Mouse (Mus musculus) CD4-positive, CD25-positive, alpha-beta regulatory T cell, adult 2 months (primary cell): ENCODE results near the gene Spef1.

Experiments used
- DNase-seq: peaks from one replicate; pipeline ENCODE4 v3.0.0-alpha.2; 2012; ENCODE audit warnings: low read depth, low spot score

The Spef1 gene

GRCm38 (mm10) chr2:131206778-131207177 lies 19.7 kb upstream of the Spef1 start, which contains the start of gene Ap5s1:
TSS of gene Ap5s1 (plus strand) at chr2:131207078.
- no peak for DNase-seq

DNA sequence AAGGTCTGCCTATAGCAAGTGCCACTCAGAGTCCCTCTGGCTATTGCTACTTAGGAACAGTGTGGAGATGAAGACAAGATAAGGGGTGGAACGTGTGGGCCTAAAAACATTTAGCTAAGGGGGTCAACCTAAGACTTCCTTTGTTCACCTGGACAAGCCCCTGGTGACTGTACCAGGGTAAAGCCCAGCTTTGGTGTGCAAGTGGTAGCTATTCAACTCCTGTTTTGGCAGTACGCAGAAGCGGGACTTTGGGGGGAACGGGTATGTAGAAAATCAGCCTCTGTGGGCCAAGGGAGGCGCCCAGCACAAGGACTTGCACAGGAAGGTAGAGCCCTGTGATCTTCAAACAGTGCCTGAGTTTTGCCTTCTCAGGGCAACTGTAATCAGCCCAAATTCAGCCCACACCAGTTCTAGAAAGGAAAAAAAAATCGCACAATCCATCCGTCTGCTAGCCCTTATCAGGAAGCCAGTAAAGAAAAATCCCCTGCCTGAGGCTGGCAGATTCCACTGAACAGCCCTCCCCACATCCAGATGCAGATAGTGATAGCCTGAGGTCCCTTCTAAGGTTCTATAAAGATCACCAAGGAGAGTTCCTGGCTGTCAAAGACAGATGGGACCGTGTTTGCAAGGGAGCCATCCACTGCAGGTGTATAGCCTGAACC lies 18.6 kb upstream of the Spef1 start:
- no peak for DNase-seq

DNA sequence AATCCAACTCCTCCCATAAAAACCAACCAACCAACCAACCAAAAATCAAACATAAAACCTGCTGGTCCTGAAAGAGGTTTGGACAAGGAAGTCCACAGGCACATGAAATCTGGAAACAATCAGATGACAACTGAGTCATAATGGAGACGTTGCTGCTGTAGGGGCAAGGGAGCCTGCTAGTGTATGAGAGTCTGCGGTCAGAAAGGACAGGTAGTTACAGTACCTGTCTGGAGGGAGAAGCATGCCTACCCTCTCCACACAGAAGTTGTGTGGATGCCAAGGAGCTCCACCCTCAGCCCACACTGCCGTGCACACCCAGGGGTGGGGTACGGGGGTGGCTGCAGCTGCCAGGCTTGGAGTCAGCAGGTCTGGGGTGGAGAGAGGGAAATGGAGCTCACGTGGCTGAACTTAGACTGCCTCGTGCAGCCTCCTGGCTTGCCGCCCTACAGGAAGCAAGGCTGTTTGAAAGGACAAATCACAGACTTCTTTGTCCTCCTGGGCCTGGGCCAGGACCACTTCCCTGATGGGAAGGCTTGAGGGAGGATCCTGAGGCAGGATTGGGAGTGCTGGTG lies 17.4 kb upstream of the Spef1 start:
- DNase-seq, result peak; percentile 22

GRCm38 (mm10) chr2:131203816-131204409 lies 16.8 kb upstream of the Spef1 start:
- no peak for DNase-seq

DNA sequence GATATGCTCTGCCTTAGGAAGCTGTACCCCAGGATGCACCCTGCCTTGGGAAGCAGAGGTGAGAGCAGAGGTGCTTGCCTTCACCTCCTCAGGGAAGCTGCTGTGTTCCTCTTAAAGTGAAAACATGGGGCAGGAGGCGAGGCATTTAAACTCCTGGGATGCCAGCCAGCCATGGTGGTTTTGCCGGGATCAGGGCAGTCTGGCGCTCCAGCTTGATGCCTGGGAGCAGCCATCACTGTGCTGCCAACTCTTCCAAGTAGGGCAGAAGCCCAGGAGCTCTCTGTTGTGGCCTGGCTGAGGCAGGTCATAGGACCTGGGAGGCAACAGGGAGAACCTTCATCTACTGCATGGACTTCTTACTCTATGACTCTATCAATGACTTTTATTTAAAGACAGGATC lies 14.2 kb upstream of the Spef1 start:
- no peak for DNase-seq

DNA sequence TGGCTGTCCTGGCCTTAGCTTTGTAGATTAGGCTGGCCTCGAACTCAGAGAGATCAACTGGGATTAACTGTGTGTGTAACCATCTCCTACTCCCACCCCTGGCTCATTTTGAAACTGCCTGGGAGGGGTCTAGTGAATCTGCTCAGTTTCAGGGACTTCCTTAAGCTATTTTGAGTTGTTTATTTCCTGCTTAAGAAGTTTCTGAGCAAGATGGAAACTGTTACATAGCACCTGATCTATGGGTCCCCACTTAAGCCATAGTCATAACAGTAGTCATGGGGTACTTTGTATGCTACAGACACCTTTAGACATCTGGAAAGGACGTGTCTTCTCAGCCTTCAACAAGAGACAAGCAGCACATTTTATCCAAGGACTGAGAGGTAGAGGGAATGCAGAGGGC lies 13.6 kb upstream of the Spef1 start:
- no peak for DNase-seq

GRCm38 (mm10) chr2:131196606-131197316 lies 9.7 kb upstream of the Spef1 start:
- DNase-seq, result no peak

GRCm38 (mm10) chr2:131191005-131191390 lies 3.9 kb upstream of the Spef1 start:
- peak; percentile 50 for DNase-seq

DNA sequence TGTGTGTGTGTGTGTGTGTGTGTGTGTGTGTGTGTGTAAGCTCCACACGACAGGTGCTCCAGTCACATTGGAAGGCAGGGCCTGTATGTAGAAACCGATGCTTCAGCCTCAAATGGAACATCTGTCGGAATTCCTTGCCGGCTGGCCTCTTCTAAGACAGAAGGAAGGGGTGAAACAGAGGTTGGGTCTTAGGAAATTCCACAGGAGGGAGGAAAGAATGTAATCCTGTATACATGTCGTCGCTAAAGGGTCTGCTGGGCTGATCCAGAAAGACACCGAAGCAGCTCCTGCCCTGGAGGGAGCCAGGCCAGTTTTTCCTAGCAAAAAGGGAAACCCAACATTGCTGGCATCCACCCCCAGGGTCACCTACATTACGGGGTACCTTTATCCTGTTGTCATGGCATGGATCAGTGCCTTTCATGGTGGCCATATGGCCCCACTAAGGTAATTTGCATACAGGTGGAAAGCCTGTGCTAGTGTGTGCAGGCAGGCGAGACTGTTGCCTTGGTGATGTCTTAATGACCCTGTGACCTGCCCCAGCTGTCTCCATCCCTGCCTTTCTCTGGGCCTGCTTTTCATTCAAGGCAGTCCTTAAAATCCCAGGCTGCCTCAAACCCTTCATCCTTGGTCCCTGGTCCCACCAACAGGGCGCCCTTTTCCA lies 3.4 kb upstream of the Spef1 start:
- DNase-seq, result peak; percentile 28

- peak; percentile 56 for DNase-seq
Measured at GRCm38 (mm10) chr2:131189521-131190309, 2.6 kb upstream of the Spef1 start.

DNA sequence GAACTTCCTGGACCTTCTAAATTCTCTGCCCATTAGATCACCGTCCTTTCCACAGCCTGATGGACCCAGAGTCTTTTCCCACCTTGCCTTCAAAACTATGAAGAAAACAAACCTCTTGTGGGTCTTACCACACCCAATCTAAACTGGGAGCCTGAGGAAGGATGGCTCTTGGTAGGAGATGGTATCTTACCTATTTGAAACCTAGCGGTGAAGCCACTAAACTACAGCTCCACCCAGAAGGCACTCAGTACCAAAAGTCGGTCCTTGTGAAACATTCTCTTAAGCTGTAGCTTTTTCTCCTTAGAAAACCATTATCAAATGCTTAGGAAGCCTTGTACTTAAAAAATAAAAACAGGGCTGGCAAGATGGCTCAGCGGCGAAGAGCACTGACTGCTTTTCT lies 1.2 kb upstream of the Spef1 start:
- DNase-seq, result peak; percentile 68

GRCm38 (mm10) chr2:131187602-131187922 lies 480 bp upstream of the Spef1 start:
- no peak for DNase-seq

- DNase-seq, result no peak
Measured at GRCm38 (mm10) chr2:131186343-131186742, 739 bp downstream of the Spef1 start.

DNA sequence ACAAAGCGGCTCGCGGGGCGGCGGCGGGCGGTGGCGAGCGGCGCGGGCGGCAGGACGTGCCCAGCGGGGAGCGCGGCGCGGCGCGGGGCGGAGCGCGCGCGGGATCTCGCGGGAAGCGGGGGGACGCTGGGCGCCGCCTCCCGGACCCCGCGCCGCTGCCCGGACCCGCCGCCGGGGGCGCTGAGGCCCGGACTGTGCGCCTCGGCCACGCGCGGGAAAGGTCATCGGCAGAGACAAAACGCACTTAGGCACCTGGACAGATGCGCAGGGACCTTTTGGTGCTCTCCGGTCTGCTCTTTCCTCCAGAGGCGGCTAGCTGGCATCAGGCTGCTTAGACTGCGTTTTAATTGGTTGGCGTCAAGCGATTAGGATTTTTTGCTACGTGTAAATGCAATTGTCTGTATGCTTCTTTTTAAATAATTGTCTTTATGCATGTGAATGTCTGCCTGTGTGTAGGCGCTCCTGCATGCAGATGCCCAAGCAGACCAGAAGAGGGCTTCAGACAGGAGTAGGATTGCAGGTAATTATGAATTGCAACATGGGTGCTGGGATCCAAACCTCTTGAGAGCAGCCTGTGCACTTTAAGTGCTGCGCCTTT lies 7.0 kb downstream of the Spef1 start, which contains the start of gene Cenpb:
TSS of gene Cenpb (minus strand) at position 78 of the 598 bp plus-strand sequence.
- peak; percentile 82 for DNase-seq

GRCm38 (mm10) chr2:131179246-131179886 lies 7.7 kb downstream of the Spef1 start:
- peak; percentile 67 for DNase-seq

GRCm38 (mm10) chr2:131178828-131179245 lies 8.2 kb downstream of the Spef1 start:
- no peak for DNase-seq

DNA sequence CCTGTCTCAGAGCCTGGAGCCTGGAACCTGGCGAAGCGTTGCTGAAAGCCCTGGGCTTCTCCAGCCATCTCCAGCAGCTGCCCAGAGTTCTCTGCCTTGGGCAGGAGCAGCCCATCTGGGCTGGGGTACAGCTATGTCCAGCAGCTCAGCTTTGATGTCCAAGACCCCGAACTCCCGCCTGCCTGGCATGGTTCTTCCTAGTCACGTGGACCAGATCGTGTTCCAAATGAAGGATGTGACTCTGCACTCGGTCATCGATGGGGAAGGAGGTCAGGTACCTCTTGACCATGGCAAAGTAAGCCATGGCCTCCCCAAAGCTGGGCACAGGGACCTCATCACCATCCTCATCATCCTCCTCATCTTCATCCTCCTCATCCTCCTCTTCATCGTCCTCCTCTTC lies 9.2 kb downstream of the Spef1 start:
- DNase-seq, result no peak

GRCm38 (mm10) chr2:131176491-131176890 lies 10.6 kb downstream of the Spef1 start:
- no peak for DNase-seq

GRCm38 (mm10) chr2:131175945-131176309 lies 11.2 kb downstream of the Spef1 start:
- no peak for DNase-seq

DNA sequence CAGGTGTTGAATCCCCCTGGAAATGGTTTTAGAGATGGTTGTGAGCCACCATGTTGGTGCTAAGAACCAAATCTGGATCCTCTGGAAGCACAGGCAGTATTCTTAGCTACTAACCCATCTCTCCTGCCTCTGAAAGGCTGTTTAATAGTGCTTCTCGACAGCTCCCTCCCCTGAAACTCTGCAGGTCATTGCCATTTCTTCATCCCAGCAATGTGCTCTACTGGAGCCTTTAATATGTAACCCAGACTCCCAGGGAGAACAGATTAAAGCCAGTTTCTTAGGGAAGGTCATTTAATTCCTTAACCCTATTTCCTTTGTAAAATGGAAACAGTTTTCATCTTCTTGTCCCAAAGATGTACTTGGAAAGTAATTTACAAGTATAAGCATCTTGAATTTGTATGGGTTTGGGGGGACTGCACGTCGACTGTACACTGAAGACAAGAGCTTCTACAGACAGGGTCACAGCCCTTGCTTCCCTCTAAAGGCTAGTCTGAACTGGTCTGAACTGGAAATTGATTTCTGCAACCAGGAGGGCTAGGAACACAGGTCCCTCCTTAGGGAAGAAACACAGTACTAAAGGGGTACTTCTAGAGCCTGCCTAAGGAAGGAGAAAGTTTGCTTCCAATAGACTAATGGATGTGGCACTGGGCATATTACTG lies 11.7 kb downstream of the Spef1 start:
- no peak for DNase-seq
